Mouse (Mus musculus): Measurements from ENCODE around the gene Man1c1. TPM values are rescaled to one million over a fixed set of nuclear protein-coding genes. Genes with fewer than 3 reads are reported as not detected.

The Man1c1 gene
- polyA plus RNA-seq, 1 experiment from 2014 or later = 2.6 TPM

GRCm38 (mm10) chr4:134551494-134552316 is 152.4 kb downstream of the Man1c1 start, which contains the start of gene Selenon:
Gene Selenon, minus strand, starts transcription at chr4:134552166.
- ATAC-seq (ENCODE audit: insufficient number of reproducible peaks, low FRiP score, low TSS enrichment, low read depth) (peak; percentile 81; the same call in 1 of the 2 replicates), DNase-seq (ENCODE audit: low spot score) (peak; percentile 81)
- Histone ChIP-seq H3K27me3 (ENCODE audit: control insufficient read depth, insufficient read depth, low read length) (no peaks in the 10 kb centered on the region), H3K4me3 (ENCODE audit: low read depth, low read length) (peak within 1 kb of the TSS; percentile 61), H3K27ac (replicated peaks; ENCODE audit: low read depth, low read length) (peak within 1 kb of the TSS; percentile 63), H3K9me3 (ENCODE audit: control insufficient read depth, low read length) (peaks cover 6% of the 10 kb centered on the region; the same call in 1 of the 2 replicates), H3K4me2 (ENCODE audit: low read depth, severe bottlenecking) (peak within 1 kb of the TSS; percentile 60), H3K36me3 (ENCODE audit: control insufficient read depth, insufficient read depth, low read length) (peaks cover 11% of the 10 kb centered on the region), H3K9ac (ENCODE audit: low read length) (peak within 1 kb of the TSS; percentile 95), H3K4me1 (ENCODE audit: control insufficient read depth, insufficient read depth, low read length) (0 out of 2 replicates have a peak, but pooled peaks cover 4% of the 10 kb centered on the region)
- under 1% methylated on average over 58 of the region's 67 CpGs for WGBS

GRCm38 (mm10) chr4:134549899-134550298 is 154.2 kb downstream of the Man1c1 start:
- Histone ChIP-seq H3K4me2 (ENCODE audit: low read depth, severe bottlenecking) (no peak overlapping the region), H3K27ac (replicated peaks; ENCODE audit: low read depth, low read length) (no peak overlapping the region), H3K36me3 (ENCODE audit: control insufficient read depth, insufficient read depth, low read length) (peaks cover 11% of the 10 kb centered on the region), H3K9ac (ENCODE audit: low read length) (no peak overlapping the region), H3K4me1 (ENCODE audit: control insufficient read depth, insufficient read depth, low read length) (0 out of 2 replicates have a peak, but pooled peaks cover 4% of the 10 kb centered on the region), H3K27me3 (ENCODE audit: control insufficient read depth, insufficient read depth, low read length) (no peaks in the 10 kb centered on the region), H3K9me3 (ENCODE audit: control insufficient read depth, low read length) (peaks cover 6% of the 10 kb centered on the region; the same call in 1 of the 2 replicates), H3K4me3 (ENCODE audit: low read depth, low read length) (no peak overlapping the region)
- DNase-seq (ENCODE audit: low spot score) = no peak
- 97% methylated on average over 8 of the region's 8 CpGs for whole genome bisulfite sequencing
- ATAC-seq (ENCODE audit: insufficient number of reproducible peaks, low FRiP score, low TSS enrichment, low read depth) = no peak

GRCm38 (mm10) chr4:134548169-134548938 is 155.7 kb downstream of the Man1c1 start:
- no peaks in the 10 kb centered on the region for H3K27me3 ChIP-seq (ENCODE audit: control insufficient read depth, insufficient read depth, low read length)
- H3K27ac ChIP-seq (replicated peaks; ENCODE audit: low read depth, low read length) = no peak overlapping the region
- ATAC-seq (ENCODE audit: insufficient number of reproducible peaks, low FRiP score, low TSS enrichment, low read depth) = no peak
- 0 out of 2 replicates have a peak, but pooled peaks cover 4% of the 10 kb centered on the region for H3K4me1 ChIP-seq (ENCODE audit: control insufficient read depth, insufficient read depth, low read length)
- H3K4me3 ChIP-seq (ENCODE audit: low read depth, low read length) = no peak overlapping the region
- peaks cover 13% of the 10 kb centered on the region for H3K36me3 ChIP-seq (ENCODE audit: control insufficient read depth, insufficient read depth, low read length)
- no peak overlapping the region for H3K9ac ChIP-seq (ENCODE audit: low read length)
- peaks cover 6% of the 10 kb centered on the region; the same call in 1 of the 2 replicates for H3K9me3 ChIP-seq (ENCODE audit: control insufficient read depth, low read length)
- no peak for DNase-seq (ENCODE audit: low spot score)
- H3K4me2 ChIP-seq (ENCODE audit: low read depth, severe bottlenecking) = no peak overlapping the region
- WGBS = 77% methylated on average over 18 of the region's 18 CpGs

GRCm38 (mm10) chr4:134546814-134547705 is 157.0 kb downstream of the Man1c1 start:
- H3K9ac ChIP-seq (ENCODE audit: low read length) = no peak overlapping the region

GRCm38 (mm10) chr4:134543261-134543660 is 160.8 kb downstream of the Man1c1 start:
- no peak overlapping the region for H3K4me3 ChIP-seq (ENCODE audit: low read depth, low read length)
- H3K4me2 ChIP-seq (ENCODE audit: low read depth, severe bottlenecking) = no peak overlapping the region
- DNase-seq (ENCODE audit: low spot score) (peak; percentile 96), ATAC-seq (ENCODE audit: insufficient number of reproducible peaks, low FRiP score, low TSS enrichment, low read depth) (peak; percentile 63; the same call in 1 of the 2 replicates)
- H3K9me3 ChIP-seq (ENCODE audit: control insufficient read depth, low read length) = no peaks in the 10 kb centered on the region
- 10% methylated on average over 5 of the region's 5 CpGs for WGBS
- H3K27ac ChIP-seq (replicated peaks; ENCODE audit: low read depth, low read length) = no peak overlapping the region
- no peaks in the 10 kb centered on the region for H3K27me3 ChIP-seq (ENCODE audit: control insufficient read depth, insufficient read depth, low read length)
- no peak overlapping the region for H3K9ac ChIP-seq (ENCODE audit: low read length)
- H3K4me1 ChIP-seq (ENCODE audit: control insufficient read depth, insufficient read depth, low read length) = 0 out of 2 replicates have a peak, but pooled peaks cover 4% of the 10 kb centered on the region
- H3K36me3 ChIP-seq (ENCODE audit: control insufficient read depth, insufficient read depth, low read length) = peaks cover 4% of the 10 kb centered on the region; the same call in 1 of the 2 replicates

More at GRCm38 (mm10) chr4:134546814-134547705, 157.0 kb downstream of the Man1c1 start:
- Histone ChIP-seq H3K9me3 (ENCODE audit: control insufficient read depth, low read length) (peaks cover 6% of the 10 kb centered on the region; the same call in 1 of the 2 replicates), H3K27ac (replicated peaks; ENCODE audit: low read depth, low read length) (no peak overlapping the region), H3K4me3 (ENCODE audit: low read depth, low read length) (no peak overlapping the region), H3K4me2 (ENCODE audit: low read depth, severe bottlenecking) (no peak overlapping the region), H3K4me1 (ENCODE audit: control insufficient read depth, insufficient read depth, low read length) (0 out of 2 replicates have a peak, but pooled peaks cover 4% of the 10 kb centered on the region), H3K36me3 (ENCODE audit: control insufficient read depth, insufficient read depth, low read length) (peaks cover 13% of the 10 kb centered on the region), H3K27me3 (ENCODE audit: control insufficient read depth, insufficient read depth, low read length) (no peaks in the 10 kb centered on the region)
- WGBS = 60% methylated on average over 9 of the region's 9 CpGs
- DNase-seq (ENCODE audit: low spot score) = no peak
- no peak for ATAC-seq (ENCODE audit: insufficient number of reproducible peaks, low FRiP score, low TSS enrichment, low read depth)

- Histone ChIP-seq H3K4me2 (ENCODE audit: low read depth, severe bottlenecking) (no peak overlapping the region), H3K36me3 (ENCODE audit: control insufficient read depth, insufficient read depth, low read length) (peaks cover 4% of the 10 kb centered on the region; the same call in 1 of the 2 replicates), H3K4me3 (ENCODE audit: low read depth, low read length) (no peak overlapping the region), H3K9ac (ENCODE audit: low read length) (no peak overlapping the region), H3K4me1 (ENCODE audit: control insufficient read depth, insufficient read depth, low read length) (0 out of 2 replicates have a peak, but pooled peaks cover 4% of the 10 kb centered on the region), H3K27ac (replicated peaks; ENCODE audit: low read depth, low read length) (no peak overlapping the region), H3K27me3 (ENCODE audit: control insufficient read depth, insufficient read depth, low read length) (no peaks in the 10 kb centered on the region), H3K9me3 (ENCODE audit: control insufficient read depth, low read length) (no peaks in the 10 kb centered on the region)
- WGBS = 86% methylated on average over 9 of the region's 9 CpGs
- ATAC-seq (ENCODE audit: insufficient number of reproducible peaks, low FRiP score, low TSS enrichment, low read depth) (peak; percentile 32; the same call in 1 of the 2 replicates), DNase-seq (ENCODE audit: low spot score) (no peak)
Observed at GRCm38 (mm10) chr4:134542726-134543125, 161.4 kb downstream of the Man1c1 start.

- Histone ChIP-seq H3K9ac (ENCODE audit: low read length) (no peak overlapping the region), H3K4me1 (ENCODE audit: control insufficient read depth, insufficient read depth, low read length) (peaks cover 8% of the 10 kb centered on the region; the same call in 1 of the 2 replicates), H3K4me2 (ENCODE audit: low read depth, severe bottlenecking) (no peak overlapping the region), H3K27ac (replicated peaks; ENCODE audit: low read depth, low read length) (no peak overlapping the region), H3K36me3 (ENCODE audit: control insufficient read depth, insufficient read depth, low read length) (no peaks in the 10 kb centered on the region; the same call in 1 of the 2 replicates), H3K9me3 (ENCODE audit: control insufficient read depth, low read length) (no peaks in the 10 kb centered on the region), H3K4me3 (ENCODE audit: low read depth, low read length) (no peak overlapping the region), H3K27me3 (ENCODE audit: control insufficient read depth, insufficient read depth, low read length) (no peaks in the 10 kb centered on the region)
- WGBS = 86% methylated on average over 10 of the region's 10 CpGs
- ATAC-seq (ENCODE audit: insufficient number of reproducible peaks, low FRiP score, low TSS enrichment, low read depth) (no peak), DNase-seq (ENCODE audit: low spot score) (no peak)
Observed at GRCm38 (mm10) chr4:134538997-134539580, 165.0 kb downstream of the Man1c1 start.

Measured in limb, embryonic 11.5 days (tissue).